In genomic region chr17:25792615-25793014, GRCm38 (mm10) we compare ENCODE assay signal across 8 mouse cellular contexts. TPM values are rescaled to one million over a fixed set of nuclear protein-coding genes. Genes with fewer than 3 reads are reported as not detected.
DNase-seq lines count a peak whose midpoint lies in the region; ATAC-seq and TF ChIP-seq lines count a peak whose summit lies in the region.

TSS of gene Fam173a (minus strand) at chr17:25792901.

- peak; percentile 86 for ATAC-seq in CD4-positive, CD25-positive, alpha-beta regulatory T cell, adult 4 months
- peak; percentile 42; the same call in 1 of the 2 replicates for ATAC-seq in forebrain, embryonic 12.5 days (ENCODE audit: low FRiP score)
- peak; percentile 75 for ATAC-seq in liver, postnatal 0 days
- peak; percentile 26 for ATAC-seq in neural tube, embryonic 12.5 days (ENCODE audit: low FRiP score, low read depth)

- TF ChIP-seq EP300 in liver, postnatal 0 days (IDR thresholded peaks at IDR 0.05; ENCODE audit: low read depth): no peak

- H3K27me3 ChIP-seq in forebrain, embryonic 12.5 days: no peaks in the 10 kb centered on the region
- H3K27me3 ChIP-seq in liver, postnatal 0 days (ENCODE audit: insufficient read depth, low read length): no peaks in the 10 kb centered on the region
- no peaks in the 10 kb centered on the region for H3K27me3 ChIP-seq in neural tube, embryonic 12.5 days (replicated peaks)
- no peaks in the 10 kb centered on the region for H3K27me3 ChIP-seq in testis, adult 2 months (ENCODE audit: control insufficient read depth, insufficient read depth, low read length)

- H3K36me3 ChIP-seq in forebrain, embryonic 12.5 days (replicated peaks): peaks cover 19% of the 10 kb centered on the region
- H3K36me3 ChIP-seq in liver, postnatal 0 days (replicated peaks; ENCODE audit: insufficient read depth, low read length): peaks cover 4% of the 10 kb centered on the region; the same call in 1 of the 2 replicates
- peaks cover 19% of the 10 kb centered on the region for H3K36me3 ChIP-seq in neural tube, embryonic 12.5 days
- no peaks in the 10 kb centered on the region for H3K36me3 ChIP-seq in testis, adult 2 months (ENCODE audit: control insufficient read depth, insufficient read depth, low read length)

- H3K4me2 ChIP-seq in forebrain, embryonic 12.5 days: peak within 1 kb of the TSS; percentile 93
- peak within 1 kb of the TSS; percentile 98 for H3K4me2 ChIP-seq in liver, postnatal 0 days (ENCODE audit: low read depth, low read length)
- peak within 1 kb of the TSS; percentile 95 for H3K4me2 ChIP-seq in neural tube, embryonic 12.5 days (replicated peaks)

- H3K9ac ChIP-seq in forebrain, embryonic 12.5 days: peak within 1 kb of the TSS; percentile 81
- peak within 1 kb of the TSS; percentile 77 for H3K9ac ChIP-seq in liver, postnatal 0 days (replicated peaks)
- peak within 1 kb of the TSS; percentile 79 for H3K9ac ChIP-seq in neural tube, embryonic 12.5 days

- DNase-seq in adrenal gland, postnatal 4 days (ENCODE audit: low spot score in 2 of 2): peak in 1 of 2 experiments; percentile 68
- DNase-seq in heart, postnatal 10 days: peak; percentile 89
- DNase-seq in kidney, postnatal 36 days: peak; percentile 89
- DNase-seq in liver, postnatal 0 days: peak; percentile 83

- H3K9me3 ChIP-seq in forebrain, embryonic 12.5 days: no peaks in the 10 kb centered on the region
- no peaks in the 10 kb centered on the region for H3K9me3 ChIP-seq in liver, postnatal 0 days (ENCODE audit: low read length)
- no peaks in the 10 kb centered on the region for H3K9me3 ChIP-seq in neural tube, embryonic 12.5 days

- H3K4me1 ChIP-seq in forebrain, embryonic 12.5 days: peaks cover 65% of the 10 kb centered on the region
- peaks cover 27% of the 10 kb centered on the region for H3K4me1 ChIP-seq in liver, postnatal 0 days (ENCODE audit: insufficient read depth)
- peaks cover 62% of the 10 kb centered on the region for H3K4me1 ChIP-seq in neural tube, embryonic 12.5 days
- peaks cover 27% of the 10 kb centered on the region for H3K4me1 ChIP-seq in testis, adult 2 months (ENCODE audit: control insufficient read depth, insufficient read depth, low read length)

- no peak for TF ChIP-seq CTCF in liver, postnatal 0 days (IDR thresholded peaks at IDR 0.05; ENCODE audit: low read depth)
- TF ChIP-seq CTCF in testis, adult 2 months (IDR thresholded peaks at IDR 0.05; ENCODE audit: control insufficient read depth, insufficient read depth, insufficient replicate concordance, low read depth, low read length): no peak

- intact Hi-C loops in heart, postnatal 10 days (cut with DNase I): no loop called here

- H3K27ac ChIP-seq in forebrain, embryonic 12.5 days: peak within 1 kb of the TSS; percentile 97
- H3K27ac ChIP-seq in liver, postnatal 0 days (ENCODE audit: low read depth): peak within 1 kb of the TSS; percentile 88
- H3K27ac ChIP-seq in neural tube, embryonic 12.5 days: peak within 1 kb of the TSS; percentile 79
- peak within 1 kb of the TSS; percentile 80 for H3K27ac ChIP-seq in testis, adult 2 months (ENCODE audit: control insufficient read depth, insufficient read depth, low read depth, low read length)

- H3K4me3 ChIP-seq in forebrain, embryonic 12.5 days (replicated peaks): peak within 1 kb of the TSS; percentile 65
- peak within 1 kb of the TSS; percentile 79 for H3K4me3 ChIP-seq in liver, postnatal 0 days (ENCODE audit: low read depth, low read length)
- peak within 1 kb of the TSS; percentile 72 for H3K4me3 ChIP-seq in neural tube, embryonic 12.5 days
- H3K4me3 ChIP-seq in testis, adult 2 months (ENCODE audit: control insufficient read depth, low read depth, low read length): peak within 1 kb of the TSS; percentile 93

- 2% methylated on average over 14 of the region's 14 CpGs for WGBS in forebrain, embryonic 12.5 days
- WGBS in liver, postnatal 0 days (ENCODE audit: insufficient replicate concordance): 3% methylated on average over 14 of the region's 14 CpGs
- 0% methylated on average over 14 of the region's 14 CpGs for WGBS in neural tube, embryonic 12.5 days

- TF ChIP-seq POLR2A in testis, adult 2 months (IDR thresholded peaks at IDR 0.05; ENCODE audit: control insufficient read depth, low read depth, low read length): no peak

RNA-seq across cellular contexts. Expression of gene Fam173a, which starts in this region (rescaled TPM):
- polyA plus RNA-seq in CD4-positive, CD25-positive, alpha-beta regulatory T cell, adult 4 months (2017; shearing (Covaris generic)): 100 to 1,000 TPM; 192 to 257 TPM
- total RNA-seq in adrenal gland, postnatal 4 days (2021): 10 to 100 TPM; 89.1 to 93.5 TPM
- polyA plus RNA-seq in forebrain, embryonic 12.5 days (2016; fragmentation: Nextera tagmentation; extraction: Ambion mirVana): 76.7 and 80.8 TPM in 2 replicates
- total RNA-seq in heart, postnatal 10 days (2021): 10 to 100 TPM; 37.8 to 38.9 TPM
- 51.5 and 51.6 TPM in 2 replicates for polyA plus RNA-seq in liver, postnatal 0 days (2015; fragmentation: Nextera tagmentation; extraction: Ambion mirVana)
- 75.3 and 84.6 TPM in 2 replicates for polyA plus RNA-seq in neural tube, embryonic 12.5 days (2016; fragmentation: Nextera tagmentation; extraction: Ambion mirVana)
- polyA plus RNA-seq in testis, adult 2 months (2012; rRNA removed): 49.8 and 55.5 TPM in 2 replicates

Comparison
In these comparisons a context has a peak if more than half of its experiments do, and no peak if none do; other contexts are left out.
1. ATAC-seq: peak in every context shown above with its lines; median percentile 86 in CD4-positive, CD25-positive, alpha-beta regulatory T cell, adult 4 months; 75 in liver, postnatal 0 days; 42 in forebrain, embryonic 12.5 days; 26 in neural tube, embryonic 12.5 days.